In the genomic region with DNA sequence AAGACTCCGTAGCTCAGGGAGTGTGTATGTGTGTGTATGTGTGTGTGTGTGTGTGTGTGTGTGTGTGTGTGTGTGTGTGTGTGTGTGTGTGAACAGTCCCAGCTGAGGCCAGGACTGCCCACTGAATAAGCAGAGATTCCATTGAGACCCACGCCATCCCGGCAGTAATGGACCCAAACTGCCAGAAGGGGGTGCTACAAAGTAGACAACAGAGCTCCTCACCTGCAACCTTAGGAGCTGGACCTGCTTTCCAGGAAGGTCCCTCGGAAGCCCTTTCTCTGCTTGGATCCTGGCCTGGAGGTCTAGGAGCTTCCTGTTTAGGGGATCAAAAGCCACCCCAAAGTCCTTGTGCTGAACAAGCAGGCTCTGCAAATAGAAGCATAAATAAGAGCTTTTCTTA, we compare ENCODE assay signal across 10 mouse cellular contexts. TPM values are rescaled to one million over a fixed set of nuclear protein-coding genes. Genes with fewer than 3 reads are reported as not detected.
DNase-seq lines count a peak whose midpoint lies in the region; ATAC-seq and TF ChIP-seq lines count a peak whose summit lies in the region.
"Had no signal": no experiment of that assay in that cellular context is flagged by ENCODE, and none has a peak within 500 bp of the region (broad histone marks: within the 10 kb centered on the region; RNA-seq: fewer than 3 reads in every experiment).

No protein-coding gene starts in this region.

- 14% methylated on average over 4 of the region's 4 CpGs for WGBS in intestine, embryonic 14.5 days
- 13% methylated on average over 4 of the region's 4 CpGs for WGBS in intestine, embryonic 16.5 days
- WGBS in embryonic facial prominence, embryonic 14.5 days, result 10% methylated on average over 4 of the region's 4 CpGs
- WGBS in kidney, embryonic 15.5 days, result 22% methylated on average over 4 of the region's 4 CpGs
- WGBS in stomach, postnatal 0 days, result 27% methylated on average over 4 of the region's 4 CpGs

- H3K4me3 ChIP-seq in intestine, embryonic 14.5 days (ENCODE audit: low read depth, low read length), result no peak overlapping the region
- H3K4me3 ChIP-seq in intestine, embryonic 16.5 days (ENCODE audit: low read length), result no peak overlapping the region
- no peak overlapping the region for H3K4me3 ChIP-seq in embryonic facial prominence, embryonic 14.5 days (ENCODE audit: low read depth, low read length)
- no peak overlapping the region for H3K4me3 ChIP-seq in kidney, embryonic 15.5 days (replicated peaks)
- no peak overlapping the region for H3K4me3 ChIP-seq in stomach, postnatal 0 days (ENCODE audit: low read depth, low read length)
- H3K4me3 ChIP-seq: erythroblast, embryonic 14.5 days had no signal

- ATAC-seq in intestine, embryonic 14.5 days (replicated peaks; ENCODE audit: low FRiP score, low TSS enrichment, low read depth), result no peak
- ATAC-seq in intestine, embryonic 16.5 days, result no peak
- no peak for ATAC-seq in embryonic facial prominence, embryonic 14.5 days (ENCODE audit: low read depth)
- 0 out of 2 replicates have a peak, but pooled peaks have one; percentile 37 for ATAC-seq in kidney, embryonic 15.5 days (replicated peaks; ENCODE audit: low FRiP score)
- ATAC-seq in stomach, postnatal 0 days (ENCODE audit: low FRiP score, low TSS enrichment), result no peak; the same call in 1 of the 2 replicates

- no peaks in the 10 kb centered on the region for H3K9me3 ChIP-seq in intestine, embryonic 14.5 days (ENCODE audit: control insufficient read depth, low read length)
- H3K9me3 ChIP-seq in intestine, embryonic 16.5 days (ENCODE audit: control insufficient read depth, low read length), result no peaks in the 10 kb centered on the region
- no peaks in the 10 kb centered on the region for H3K9me3 ChIP-seq in embryonic facial prominence, embryonic 14.5 days (ENCODE audit: control insufficient read depth, low read length)
- no peaks in the 10 kb centered on the region for H3K9me3 ChIP-seq in kidney, embryonic 15.5 days (replicated peaks)
- H3K9me3 ChIP-seq in stomach, postnatal 0 days (ENCODE audit: control insufficient read depth, low read length), result no peaks in the 10 kb centered on the region

- DNase-seq in intestine, embryonic 14.5 days (ENCODE audit: low spot score), result peak; percentile 85
- peak; percentile 46 to 56 for DNase-seq in CD8-positive naive resting alpha-beta T cell, adult 2 months (ENCODE audit: low read depth in 2 of 2, low spot score in 2 of 2)
- peak; percentile 72 to 76 for DNase-seq in adrenal gland, postnatal 36 days
- DNase-seq in embryonic facial prominence, embryonic 14.5 days (ENCODE audit: low spot score), result peak; percentile 51
- DNase-seq in lung, postnatal 25 days (ENCODE audit: low spot score), result peak; percentile 42
- DNase-seq in stomach, postnatal 0 days (ENCODE audit: low spot score), result peak; percentile 75

- H3K36me3 ChIP-seq in intestine, embryonic 14.5 days (ENCODE audit: control insufficient read depth, insufficient read depth, low read length), result no peaks in the 10 kb centered on the region
- H3K36me3 ChIP-seq in intestine, embryonic 16.5 days (ENCODE audit: control insufficient read depth, insufficient read depth, low read length), result no peaks in the 10 kb centered on the region
- no peaks in the 10 kb centered on the region for H3K36me3 ChIP-seq in embryonic facial prominence, embryonic 14.5 days (ENCODE audit: control insufficient read depth, insufficient read depth, low read length)
- H3K36me3 ChIP-seq in kidney, embryonic 15.5 days, result no peaks in the 10 kb centered on the region
- H3K36me3 ChIP-seq in stomach, postnatal 0 days (ENCODE audit: control insufficient read depth, insufficient read depth, low read length), result no peaks in the 10 kb centered on the region

- no peaks in the 10 kb centered on the region for H3K4me1 ChIP-seq in intestine, embryonic 14.5 days (replicated peaks; ENCODE audit: control insufficient read depth, insufficient read depth, low read length)
- 0 out of 2 replicates have a peak, but pooled peaks cover 3% of the 10 kb centered on the region for H3K4me1 ChIP-seq in intestine, embryonic 16.5 days (ENCODE audit: control insufficient read depth, insufficient read depth, low read length)
- H3K4me1 ChIP-seq in embryonic facial prominence, embryonic 14.5 days (ENCODE audit: control insufficient read depth, insufficient read depth, low read length), result no peaks in the 10 kb centered on the region
- 0 out of 2 replicates have a peak, but pooled peaks cover 4% of the 10 kb centered on the region for H3K4me1 ChIP-seq in kidney, embryonic 15.5 days
- H3K4me1 ChIP-seq in stomach, postnatal 0 days (replicated peaks; ENCODE audit: control insufficient read depth, insufficient read depth), result no peaks in the 10 kb centered on the region

- no peak overlapping the region for H3K9ac ChIP-seq in intestine, embryonic 14.5 days (ENCODE audit: low read length)
- H3K9ac ChIP-seq in intestine, embryonic 16.5 days (ENCODE audit: low read depth, low read length), result no peak overlapping the region
- no peak overlapping the region for H3K9ac ChIP-seq in embryonic facial prominence, embryonic 14.5 days (ENCODE audit: low read depth, low read length)
- H3K9ac ChIP-seq in kidney, embryonic 15.5 days, result no peak overlapping the region
- H3K9ac ChIP-seq in stomach, postnatal 0 days (ENCODE audit: low read length), result no peak overlapping the region

- no peak overlapping the region for H3K27ac ChIP-seq in intestine, embryonic 14.5 days (ENCODE audit: low read depth)
- H3K27ac ChIP-seq in intestine, embryonic 16.5 days (ENCODE audit: low read length), result no peak overlapping the region
- no peak overlapping the region for H3K27ac ChIP-seq in embryonic facial prominence, embryonic 14.5 days (replicated peaks; ENCODE audit: low read depth, low read length)
- no peak overlapping the region for H3K27ac ChIP-seq in kidney, embryonic 15.5 days
- no peak overlapping the region for H3K27ac ChIP-seq in stomach, postnatal 0 days (replicated peaks)
- H3K27ac ChIP-seq: macrophage had no signal

- peak; percentile 79 for TF ChIP-seq CTCF in stomach, postnatal 0 days (IDR thresholded peaks at IDR 0.05; ENCODE audit: low read depth)

- no peaks in the 10 kb centered on the region for H3K27me3 ChIP-seq in intestine, embryonic 14.5 days (replicated peaks; ENCODE audit: control insufficient read depth, insufficient read depth, low read length)
- H3K27me3 ChIP-seq in intestine, embryonic 16.5 days (replicated peaks; ENCODE audit: control insufficient read depth, insufficient read depth, low read length), result no peaks in the 10 kb centered on the region
- H3K27me3 ChIP-seq in embryonic facial prominence, embryonic 14.5 days (replicated peaks; ENCODE audit: control insufficient read depth, insufficient read depth, low read length), result no peaks in the 10 kb centered on the region
- peaks cover 3% of the 10 kb centered on the region; the same call in 1 of the 2 replicates for H3K27me3 ChIP-seq in kidney, embryonic 15.5 days
- H3K27me3 ChIP-seq in stomach, postnatal 0 days (ENCODE audit: control insufficient read depth, insufficient read depth, low read length), result no peaks in the 10 kb centered on the region

- H3K4me2 ChIP-seq in intestine, embryonic 14.5 days (ENCODE audit: low read length), result no peak overlapping the region
- H3K4me2 ChIP-seq in intestine, embryonic 16.5 days (ENCODE audit: low read depth, low read length), result no peak overlapping the region
- H3K4me2 ChIP-seq in embryonic facial prominence, embryonic 14.5 days (ENCODE audit: low read depth, low read length), result no peak overlapping the region
- no peak overlapping the region for H3K4me2 ChIP-seq in kidney, embryonic 15.5 days
- no peak overlapping the region for H3K4me2 ChIP-seq in stomach, postnatal 0 days (replicated peaks; ENCODE audit: low read depth)

- TF ChIP-seq EP300 in stomach, postnatal 0 days (optimal IDR thresholded peaks at IDR 0.05), result no peak

RNA-seq across cellular contexts. Expression of gene Syne3, which starts 55.7 kb away (rescaled TPM):
- 0.08 and 0.31 TPM in 2 replicates for polyA plus RNA-seq in intestine, embryonic 14.5 days (2014; fragmentation: Nextera tagmentation; extraction: Ambion mirVana)
- 0.51 and 0.66 TPM in 2 replicates for polyA plus RNA-seq in intestine, embryonic 16.5 days (2015; fragmentation: Nextera tagmentation; extraction: Ambion mirVana)
- total RNA-seq in adrenal gland, postnatal 36 days (2021), result 10 to 100 TPM; 16.5 to 18.2 TPM
- polyA plus RNA-seq in embryonic facial prominence, embryonic 14.5 days (2014; fragmentation: Nextera tagmentation; extraction: Ambion mirVana), result 1.8 and 3.0 TPM in 2 replicates
- 0.82 TPM in 2 replicates for polyA plus RNA-seq in kidney, embryonic 15.5 days (2015; fragmentation: Nextera tagmentation; extraction: Ambion mirVana)
- polyA plus RNA-seq in stomach, postnatal 0 days (2015; fragmentation: Nextera tagmentation; extraction: Ambion mirVana), result 0.62 and 0.72 TPM in 2 replicates
